Mouse (Mus musculus) midbrain, postnatal 0 days (tissue): Measurements from ENCODE around the gene Nrxn3. TPM values are rescaled to one million over a fixed set of nuclear protein-coding genes. Genes with fewer than 3 reads are reported as not detected.

Source experiments
- ATAC-seq: fragments of 200-750 bp; cut with Nextera tagmentation; 2 replicates; pipeline ENCODE4 v1.8.0; 2017; ENCODE audit warnings: moderate number of reproducible peaks, mild to moderate bottlenecking, moderate TSS enrichment, moderate library complexity; ENCODE audit not compliant: low FRiP score
- DNase-seq: peaks from one replicate; pipeline ENCODE4 v3.0.0-alpha.2; 2015; ENCODE audit warnings: low spot score
- H3K27ac ChIP-seq: fragments of 300-500 bp; sonication (generic); 2 replicates; pipeline ENCODE4 v1.5.1; 2014; ENCODE audit warnings: low read depth, mild to moderate bottlenecking, low read length, mixed read lengths
- H3K27me3 ChIP-seq: fragments of 300-500 bp; sonication (generic); 2 replicates; pipeline ENCODE4 v1.6.1; 2014; ENCODE audit warnings: low read length, control low read depth, mixed read lengths; ENCODE audit not compliant: insufficient read depth
- H3K36me3 ChIP-seq: fragments of 300-500 bp; sonication (generic); 2 replicates; pipeline ENCODE4 v1.6.1; 2014; ENCODE audit warnings: low read length, control low read depth, mixed read lengths; ENCODE audit not compliant: insufficient read depth
- H3K4me1 ChIP-seq: fragments of 300-500 bp; sonication (generic); 2 replicates; pipeline ENCODE4 v1.6.1; 2014; ENCODE audit warnings: mild to moderate bottlenecking, control low read depth, antibody characterized with exemption, low read length, mixed read lengths; ENCODE audit not compliant: insufficient read depth
- H3K4me2 ChIP-seq: fragments of 300-500 bp; sonication (generic); 2 replicates; pipeline ENCODE4 v1.6.1; 2014; ENCODE audit warnings: low read depth, mild to moderate bottlenecking, low read length, mixed read lengths; ENCODE audit not compliant: poor library complexity, severe bottlenecking
- H3K4me3 ChIP-seq: fragments of 300-500 bp; sonication (generic); 2 replicates; pipeline ENCODE4 v1.5.1; 2014; ENCODE audit warnings: low read depth, mild to moderate bottlenecking, low read length, moderate library complexity
- H3K9ac ChIP-seq: fragments of 300-500 bp; sonication (generic); replicated peaks from 2 replicates; pipeline ENCODE4 v1.6.1; 2014; ENCODE audit warnings: mild to moderate bottlenecking, low read length, moderate library complexity, mixed read lengths; ENCODE audit not compliant: poor library complexity, severe bottlenecking
- H3K9me3 ChIP-seq: fragments of 300-500 bp; sonication (generic); 2 replicates; pipeline ENCODE4 v1.6.1; 2016; ENCODE audit warnings: low read length, control low read depth
- CTCF ChIP-seq: IDR thresholded peaks from 2 replicates; pipeline ENCODE4 v1.5.1; 2016; ENCODE audit warnings: antibody characterized with exemption, mild to moderate bottlenecking
- WGBS: fragments of 180-500 bp; shearing (Covaris S2); extraction: QIAGEN DNeasy Blood & Tissue Kit; methylation state at CpG from one replicate; pipeline ENCODE4 v1.1.7; 2014; 5-methylcytosine and 5-hydroxymethylcytosine counted together
- polyA plus RNA-seq: library from polyadenylated mRNA; unstranded; fragments of >200 nt; fragmentation: Nextera tagmentation; extraction: Ambion mirVana; gene quantifications from 2 replicates; pipeline ENCODE4 v1.2.1, GENCODE M21; 2015
- total RNA-seq: library from RNA; depleted of rRNA; stranded (reverse); fragments of >200 nt; gene quantifications from 2 replicates; pipeline ENCODE4 v1.2.3, GENCODE M21; 2014

Nrxn3 gene
- total and polyA plus RNA-seq, 2 experiments from 2014 or later = 80.8 to 88.2 TPM

GRCm38 (mm10) chr12:88860397-88860796, 137.7 kb downstream of the Nrxn3 start:
- Histone ChIP-seq H3K27ac (no peak overlapping the region), H3K4me2 (no peak overlapping the region), H3K36me3 (no peaks in the 10 kb centered on the region), H3K27me3 (no peaks in the 10 kb centered on the region), H3K4me1 (no peaks in the 10 kb centered on the region), H3K4me3 (no peak overlapping the region), H3K9me3 (no peaks in the 10 kb centered on the region), H3K9ac (no peak overlapping the region)
- peak; percentile 34 for DNase-seq
- no peak for ATAC-seq
- TF ChIP-seq CTCF = no peak
- 30% methylated on average over 4 of the region's 4 CpGs for WGBS

GRCm38 (mm10) chr12:88863069-88863468, 140.4 kb downstream of the Nrxn3 start:
- 60% methylated on average over 4 of the region's 4 CpGs for WGBS
- Histone ChIP-seq H3K4me1 (no peaks in the 10 kb centered on the region), H3K36me3 (no peaks in the 10 kb centered on the region), H3K27me3 (no peaks in the 10 kb centered on the region), H3K4me3 (no peak overlapping the region), H3K27ac (no peak overlapping the region), H3K4me2 (no peak overlapping the region), H3K9ac (no peak overlapping the region), H3K9me3 (no peaks in the 10 kb centered on the region)
- DNase-seq (no peak), ATAC-seq (no peak)
- TF ChIP-seq CTCF = no peak

- DNase-seq (no peak), ATAC-seq (no peak)
- H3K4me3 ChIP-seq = no peak overlapping the region
- H3K4me1 ChIP-seq = no peaks in the 10 kb centered on the region
- H3K27me3 ChIP-seq = no peaks in the 10 kb centered on the region
- no peak for TF ChIP-seq CTCF
- H3K9ac ChIP-seq = no peak overlapping the region
- H3K27ac ChIP-seq = no peak overlapping the region
- no peaks in the 10 kb centered on the region for H3K9me3 ChIP-seq
- H3K4me2 ChIP-seq = no peak overlapping the region
- H3K36me3 ChIP-seq = no peaks in the 10 kb centered on the region
Observed at GRCm38 (mm10) chr12:88868288-88868687, 145.6 kb downstream of the Nrxn3 start.

GRCm38 (mm10) chr12:88897331-88897730, 174.7 kb downstream of the Nrxn3 start:
- Histone ChIP-seq H3K36me3 (no peaks in the 10 kb centered on the region), H3K4me3 (no peak overlapping the region), H3K9ac (no peak overlapping the region), H3K9me3 (no peaks in the 10 kb centered on the region), H3K27me3 (no peaks in the 10 kb centered on the region), H3K4me1 (no peaks in the 10 kb centered on the region), H3K4me2 (no peak overlapping the region), H3K27ac (no peak overlapping the region)
- no peak for TF ChIP-seq CTCF
- ATAC-seq (no peak), DNase-seq (no peak)
- WGBS = 80% methylated on average over 1 of the region's 1 CpGs

- Histone ChIP-seq H3K4me1 (no peaks in the 10 kb centered on the region), H3K9ac (no peak overlapping the region), H3K4me2 (no peak overlapping the region), H3K27ac (no peak overlapping the region), H3K9me3 (no peaks in the 10 kb centered on the region), H3K27me3 (no peaks in the 10 kb centered on the region), H3K4me3 (no peak overlapping the region), H3K36me3 (no peaks in the 10 kb centered on the region)
- WGBS = 41% methylated on average over 7 of the region's 7 CpGs
- no peak for TF ChIP-seq CTCF
- no peak for ATAC-seq
- peak; percentile 29 for DNase-seq
Observed at GRCm38 (mm10) chr12:88900014-88900727, 177.5 kb downstream of the Nrxn3 start.

- DNase-seq = no peak
- no peaks in the 10 kb centered on the region for H3K36me3 ChIP-seq
- no peak for ATAC-seq
Observed at GRCm38 (mm10) chr12:88900728-88901080, 178.0 kb downstream of the Nrxn3 start.

More at GRCm38 (mm10) chr12:88900728-88901080, 178.0 kb downstream of the Nrxn3 start:
- Histone ChIP-seq H3K27me3 (no peaks in the 10 kb centered on the region), H3K9ac (no peak overlapping the region), H3K4me3 (no peak overlapping the region), H3K4me2 (no peak overlapping the region), H3K27ac (no peak overlapping the region), H3K4me1 (no peaks in the 10 kb centered on the region), H3K9me3 (no peaks in the 10 kb centered on the region)
- no peak for TF ChIP-seq CTCF
- WGBS = 16% methylated on average over 1 of the region's 1 CpGs
